Mouse (Mus musculus): ENCODE data around the gene Kcna10. TPM values are rescaled to one million over a fixed set of nuclear protein-coding genes. Genes with fewer than 3 reads are reported as not detected.

Kcna10 gene
- total and polyA plus RNA-seq, 3 experiments: not detected

GRCm38 (mm10) chr3:107238051-107238450 lies 55.2 kb downstream of the Kcna10 start:
- H3K9ac ChIP-seq (ENCODE audit: control insufficient read depth, low read depth, low read length, poor library complexity, severe bottlenecking): no peak overlapping the region

DNA sequence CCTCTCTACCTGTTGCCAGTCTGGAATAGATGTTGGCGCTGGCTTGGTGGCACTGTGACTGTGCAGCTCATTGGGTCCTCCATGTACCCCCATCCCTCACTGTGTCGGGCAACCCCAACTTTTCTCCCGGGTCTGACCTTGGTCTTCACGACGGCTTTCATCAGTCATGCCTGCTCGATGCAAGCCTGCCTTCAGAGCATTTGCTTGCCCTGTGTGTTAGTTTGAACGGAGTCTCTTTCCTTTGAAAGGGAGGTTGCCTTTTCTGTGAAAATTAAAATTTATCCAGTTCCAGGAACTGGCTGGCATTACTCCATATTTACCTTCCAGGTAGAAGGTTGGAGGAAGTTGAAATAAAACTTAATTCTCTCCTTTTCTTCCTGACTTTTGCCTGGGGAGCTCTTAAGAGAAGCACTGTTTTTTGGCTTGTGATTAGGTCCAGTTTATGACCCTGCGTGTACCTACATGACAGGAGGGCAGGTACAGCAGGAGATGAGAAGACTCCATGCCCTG lies 55.7 kb downstream of the Kcna10 start:
- DNase-seq (ENCODE audit: low read depth, low spot score): no peak
- Histone ChIP-seq H3K9me3 (replicated peaks; ENCODE audit: insufficient read depth, low read length) (no peaks in the 10 kb centered on the region), H3K27ac (ENCODE audit: control insufficient read depth, low read depth, low read length) (no peak overlapping the region), H3K4me3 (ENCODE audit: control insufficient read depth in 1 of 2, insufficient read depth in 1 of 2, low read depth in 2 of 2, low read length in 2 of 2) (no peak overlapping the region), H3K36me3 (ENCODE audit: control insufficient read depth in 1 of 2, insufficient read depth in 2 of 2, low read length in 2 of 2) (no peaks in the 10 kb centered on the region), H3K4me1 (ENCODE audit: control insufficient read depth in 1 of 2, insufficient read depth in 2 of 2, low read length in 2 of 2) (no peaks in the 10 kb centered on the region), H3K79me2 (ENCODE audit: control insufficient read depth, insufficient read depth, low read length, poor library complexity) (no peaks in the 10 kb centered on the region), H3K9ac (ENCODE audit: control insufficient read depth, low read depth, low read length, poor library complexity, severe bottlenecking) (no peak overlapping the region), H3K27me3 (ENCODE audit: control insufficient read depth in 1 of 2, insufficient read depth in 2 of 2, low read length in 2 of 2) (peaks cover under 1 to 7% of the 10 kb centered on the region in 2 experiments; a peak in 3 of 4 replicates)
- TF ChIP-seq NELFE (IDR thresholded peaks at IDR 0.05; ENCODE audit: low read depth, low read length) (no peak), MYB (IDR thresholded peaks at IDR 0.05; ENCODE audit: low read depth, low read length) (no peak), ZNF384 (IDR thresholded peaks at IDR 0.05; ENCODE audit: low read depth, low read length) (no peak), TAL1 (IDR thresholded peaks at IDR 0.05; ENCODE audit: low read length) (no peak), GABPA (IDR thresholded peaks at IDR 0.05; ENCODE audit: low read depth, low read length) (no peak), USF2 (IDR thresholded peaks at IDR 0.05; ENCODE audit: borderline replicate concordance in 1 of 2, insufficient read depth in 1 of 2, low read depth in 1 of 2, low read length in 2 of 2) (no peak), NRF1 (IDR thresholded peaks at IDR 0.05; ENCODE audit: insufficient read depth, low read depth, low read length, poor library complexity, severe bottlenecking) (no peak), RCOR1 (IDR thresholded peaks at IDR 0.05; ENCODE audit: low read depth, low read length) (no peak), ETS1 (IDR thresholded peaks at IDR 0.05; ENCODE audit: low read depth, low read length) (no peak), MEF2A (IDR thresholded peaks at IDR 0.05; ENCODE audit: extremely low read depth, insufficient replicate concordance, low read depth, low read length, poor library complexity, severe bottlenecking) (no peak), ZKSCAN1 (IDR thresholded peaks at IDR 0.05; ENCODE audit: low read depth, low read length) (no peak)

More at GRCm38 (mm10) chr3:107238051-107238450, 55.2 kb downstream of the Kcna10 start:
- no peaks in the 10 kb centered on the region for H3K9me3 ChIP-seq (replicated peaks; ENCODE audit: insufficient read depth, low read length)
- DNase-seq (ENCODE audit: low read depth, low spot score): no peak
- no peak overlapping the region for H3K4me3 ChIP-seq (ENCODE audit: control insufficient read depth in 1 of 2, insufficient read depth in 1 of 2, low read depth in 2 of 2, low read length in 2 of 2)
- H3K27me3 ChIP-seq (ENCODE audit: control insufficient read depth in 1 of 2, insufficient read depth in 2 of 2, low read length in 2 of 2): peaks cover 0 to 7% of the 10 kb centered on the region in 2 experiments; a peak in 1 of 4 replicates
- H3K36me3 ChIP-seq (ENCODE audit: control insufficient read depth in 1 of 2, insufficient read depth in 2 of 2, low read length in 2 of 2): no peaks in the 10 kb centered on the region
- H3K4me1 ChIP-seq (ENCODE audit: control insufficient read depth in 1 of 2, insufficient read depth in 2 of 2, low read length in 2 of 2): no peaks in the 10 kb centered on the region
- H3K79me2 ChIP-seq (ENCODE audit: control insufficient read depth, insufficient read depth, low read length, poor library complexity): no peaks in the 10 kb centered on the region
- no peak overlapping the region for H3K27ac ChIP-seq (ENCODE audit: control insufficient read depth, low read depth, low read length)
- TF ChIP-seq NRF1 (IDR thresholded peaks at IDR 0.05; ENCODE audit: insufficient read depth, low read depth, low read length, poor library complexity, severe bottlenecking): no peak
- no peak for TF ChIP-seq HCFC1 (IDR thresholded peaks at IDR 0.05; ENCODE audit: low read depth, low read length)

DNA sequence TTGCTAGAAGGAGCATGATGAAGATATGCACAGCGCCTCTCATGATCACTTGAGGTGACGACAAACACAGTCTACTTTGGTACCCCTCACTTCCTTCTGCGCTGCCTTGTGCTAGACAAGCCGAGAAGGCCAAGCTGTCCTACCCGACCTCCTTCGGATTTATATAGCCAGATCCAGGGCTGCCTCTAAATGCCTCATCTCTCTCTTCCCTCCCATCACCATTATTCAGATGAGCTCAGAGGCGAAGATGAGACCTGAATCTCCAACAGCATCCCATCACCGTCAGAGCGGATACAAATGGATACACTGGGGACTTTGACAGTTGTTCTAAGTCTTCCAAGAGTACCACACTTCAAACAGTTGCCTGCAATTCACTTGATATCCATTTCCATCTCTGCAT lies 56.8 kb downstream of the Kcna10 start, which contains the start of gene Prok1:
TSS of gene Prok1 (minus strand) at position 101 of the 400 bp plus-strand sequence.
- H3K27me3 ChIP-seq (ENCODE audit: control insufficient read depth in 1 of 2, insufficient read depth in 2 of 2, low read length in 2 of 2): peaks cover 6 to 13% of the 10 kb centered on the region in 2 experiments

More for the DNA sequence above, 56.8 kb downstream of the Kcna10 start, which contains the start of gene Prok1:
- no peaks in the 10 kb centered on the region for H3K36me3 ChIP-seq (ENCODE audit: control insufficient read depth in 1 of 2, insufficient read depth in 2 of 2, low read length in 2 of 2)
- no peak within 1 kb of the TSS for H3K9ac ChIP-seq (ENCODE audit: control insufficient read depth, low read depth, low read length, poor library complexity, severe bottlenecking)
- H3K4me3 ChIP-seq (ENCODE audit: control insufficient read depth in 1 of 2, insufficient read depth in 1 of 2, low read depth in 2 of 2, low read length in 2 of 2): no peak within 1 kb of the TSS
- no peak within 1 kb of the TSS for H3K27ac ChIP-seq (ENCODE audit: control insufficient read depth, low read depth, low read length)
- no peaks in the 10 kb centered on the region for H3K79me2 ChIP-seq (ENCODE audit: control insufficient read depth, insufficient read depth, low read length, poor library complexity)
- TF ChIP-seq KAT2A (conservative IDR thresholded peaks at IDR 0.05; ENCODE audit: low read depth, low read length) (no peak), MAFK (IDR thresholded peaks at IDR 0.05; ENCODE audit: borderline replicate concordance, low read depth, low read length) (no peak), POLR2AphosphoS2 (IDR thresholded peaks at IDR 0.05; ENCODE audit: low read length) (no peak), TCF12 (IDR thresholded peaks at IDR 0.05; ENCODE audit: low read depth, low read length) (no peak), USF2 (IDR thresholded peaks at IDR 0.05; ENCODE audit: borderline replicate concordance in 1 of 2, insufficient read depth in 1 of 2, low read depth in 1 of 2, low read length in 2 of 2) (no peak), MAX (IDR thresholded peaks at IDR 0.05; ENCODE audit: low read length) (no peak), MAZ (IDR thresholded peaks at IDR 0.05; ENCODE audit: low read depth, low read length) (no peak), BHLHE40 (IDR thresholded peaks at IDR 0.05; ENCODE audit: borderline replicate concordance, low read depth, low read length) (no peak), USF1 (IDR thresholded peaks at IDR 0.05; ENCODE audit: low read depth, low read length) (no peak), ZKSCAN1 (IDR thresholded peaks at IDR 0.05; ENCODE audit: low read depth, low read length) (no peak), NRF1 (IDR thresholded peaks at IDR 0.05; ENCODE audit: insufficient read depth, low read depth, low read length, poor library complexity, severe bottlenecking) (no peak), TBP (IDR thresholded peaks at IDR 0.05; ENCODE audit: low read depth, low read length) (no peak), MYB (IDR thresholded peaks at IDR 0.05; ENCODE audit: low read depth, low read length) (no peak), MXI1 (IDR thresholded peaks at IDR 0.05; ENCODE audit: low read depth, low read length) (no peak), ZNF384 (IDR thresholded peaks at IDR 0.05; ENCODE audit: low read depth, low read length) (no peak)
- H3K4me1 ChIP-seq (ENCODE audit: control insufficient read depth in 1 of 2, insufficient read depth in 2 of 2, low read length in 2 of 2): no peaks in the 10 kb centered on the region
- H3K9me3 ChIP-seq (replicated peaks; ENCODE audit: insufficient read depth, low read length): no peaks in the 10 kb centered on the region
- no peak for DNase-seq (ENCODE audit: low read depth, low spot score)
